Mouse (Mus musculus) lung, postnatal 0 days (tissue): Measurements from ENCODE around the gene Abhd12b.

Experiments
- CTCF ChIP-seq: IDR thresholded peaks from 2 replicates; pipeline ENCODE4 v1.5.1; 2016; ENCODE audit warnings: antibody characterized with exemption, mild to moderate bottlenecking
- EP300 ChIP-seq: IDR thresholded peaks from 2 replicates; pipeline ENCODE4 v1.6.1; 2016; ENCODE audit warnings: antibody characterized with exemption, mild to moderate bottlenecking, control low read depth

DNA sequence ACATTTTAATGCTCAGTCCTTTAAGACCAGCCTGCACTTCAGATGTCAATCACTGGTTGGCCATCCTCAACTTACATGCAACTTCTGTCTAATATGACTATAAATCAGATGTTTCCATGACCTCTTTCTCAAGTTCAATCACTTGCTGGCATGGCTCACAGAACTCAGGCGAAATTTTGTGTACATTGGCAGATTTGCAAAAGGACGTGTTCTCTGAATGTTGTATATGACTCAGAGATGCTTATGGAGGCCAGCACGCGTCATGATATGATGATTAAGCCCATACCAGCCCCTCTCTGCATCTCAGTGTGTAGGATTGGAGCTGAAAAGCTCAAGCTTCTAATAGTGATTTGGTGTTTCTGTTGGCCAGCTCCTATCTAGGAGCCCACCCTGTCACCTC is 27.3 kb upstream of the Abhd12b start:
- TF ChIP-seq CTCF (no peak), EP300 (no peak)
